Mouse (Mus musculus) brain, embryonic 14.5 days (tissue): ENCODE data around the gene Pcbp1.

ENCODE experiments used
- CTCF ChIP-seq: fragments of 200-500 bp; IDR thresholded peaks from 2 replicates; pipeline ENCODE4 v1.5.1; 2012; ENCODE audit warnings: inconsistent platforms, mild to moderate bottlenecking, moderate library complexity, borderline replicate concordance; ENCODE audit not compliant: insufficient read depth, insufficient read length; ENCODE audit errors: extremely low read depth
- POLR2A ChIP-seq: fragments of 200-500 bp; IDR thresholded peaks from 2 replicates; pipeline ENCODE4 v1.6.1; 2012; ENCODE audit warnings: mild to moderate bottlenecking, inconsistent platforms, borderline replicate concordance; ENCODE audit not compliant: poor library complexity, insufficient read depth, insufficient read length, severe bottlenecking; ENCODE audit errors: extremely low read depth

DNA sequence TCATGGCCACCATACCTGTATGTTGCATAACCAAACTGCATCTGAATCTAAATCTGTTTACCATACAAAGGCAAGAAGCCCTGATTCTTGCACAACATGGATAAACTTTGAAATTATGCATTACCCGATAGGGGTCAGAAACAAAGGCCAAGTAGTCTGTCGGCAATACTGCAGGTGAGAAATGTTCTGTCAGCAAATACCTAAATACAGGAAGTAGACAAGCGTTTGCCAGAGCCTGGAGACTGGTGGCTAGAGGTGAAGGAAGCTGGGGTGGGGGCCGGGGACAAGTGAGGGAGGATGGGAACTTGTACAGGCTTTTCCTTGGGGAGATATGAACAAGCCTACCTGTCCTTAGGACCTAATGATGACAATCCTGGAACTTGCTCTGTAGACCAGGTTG, 15.1 kb downstream of the Pcbp1 start:
- no peak for TF ChIP-seq CTCF
- TF ChIP-seq POLR2A = no peak
